Mouse (Mus musculus) neural tube, embryonic 15.5 days (tissue): ENCODE measurements around the gene Fam166b. TPM values are rescaled to one million over a fixed set of nuclear protein-coding genes. Genes with fewer than 3 reads are reported as not detected.

Source experiments
- ATAC-seq: fragments of 200-750 bp; cut with Nextera tagmentation; 2 replicates; pipeline ENCODE4 v1.8.0; 2017; ENCODE audit warnings: mild to moderate bottlenecking, moderate TSS enrichment, moderate library complexity; ENCODE audit not compliant: low FRiP score
- H3K27ac ChIP-seq: fragments of 300-500 bp; sonication (generic); replicated peaks from 2 replicates; pipeline ENCODE4 v1.5.1; 2015; ENCODE audit warnings: mild to moderate bottlenecking, inconsistent platforms
- H3K27me3 ChIP-seq: fragments of 300-500 bp; sonication (generic); replicated peaks from 2 replicates; pipeline ENCODE4 v1.6.1; 2015; ENCODE audit warnings: inconsistent platforms
- H3K36me3 ChIP-seq: fragments of 300-500 bp; sonication (generic); 2 replicates; pipeline ENCODE4 v1.6.1; 2015; ENCODE audit warnings: inconsistent platforms
- H3K4me1 ChIP-seq: fragments of 300-500 bp; sonication (generic); 2 replicates; pipeline ENCODE4 v1.6.1; 2015; ENCODE audit warnings: inconsistent platforms
- H3K4me2 ChIP-seq: fragments of 300-500 bp; sonication (generic); 2 replicates; pipeline ENCODE4 v1.6.1; 2015; ENCODE audit warnings: inconsistent platforms, mild to moderate bottlenecking, moderate library complexity
- H3K4me3 ChIP-seq: fragments of 300-500 bp; sonication (generic); replicated peaks from 2 replicates; pipeline ENCODE4 v1.5.1; 2015; ENCODE audit warnings: mild to moderate bottlenecking, inconsistent platforms
- H3K9ac ChIP-seq: fragments of 300-500 bp; sonication (generic); replicated peaks from 2 replicates; pipeline ENCODE4 v1.6.1; 2015; ENCODE audit warnings: mild to moderate bottlenecking, inconsistent platforms
- H3K9me3 ChIP-seq: fragments of 300-500 bp; sonication (generic); replicated peaks from 2 replicates; pipeline ENCODE4 v1.6.1; 2016; ENCODE audit warnings: inconsistent platforms
- WGBS: fragments of 180-500 bp; shearing (Covaris S2); methylation state at CpG from one replicate; pipeline ENCODE4 v1.1.7; 2015; ENCODE audit warnings: mixed read lengths; 5-methylcytosine and 5-hydroxymethylcytosine counted together
- polyA plus RNA-seq: library from polyadenylated mRNA; unstranded; fragments of >200 nt; fragmentation: Nextera tagmentation; extraction: Ambion mirVana; gene quantifications from 2 replicates; pipeline ENCODE4 v1.2.1, GENCODE M21; 2015

The Fam166b gene
- polyA plus RNA-seq, 1 experiment from 2014 or later: 2.6 TPM

DNA sequence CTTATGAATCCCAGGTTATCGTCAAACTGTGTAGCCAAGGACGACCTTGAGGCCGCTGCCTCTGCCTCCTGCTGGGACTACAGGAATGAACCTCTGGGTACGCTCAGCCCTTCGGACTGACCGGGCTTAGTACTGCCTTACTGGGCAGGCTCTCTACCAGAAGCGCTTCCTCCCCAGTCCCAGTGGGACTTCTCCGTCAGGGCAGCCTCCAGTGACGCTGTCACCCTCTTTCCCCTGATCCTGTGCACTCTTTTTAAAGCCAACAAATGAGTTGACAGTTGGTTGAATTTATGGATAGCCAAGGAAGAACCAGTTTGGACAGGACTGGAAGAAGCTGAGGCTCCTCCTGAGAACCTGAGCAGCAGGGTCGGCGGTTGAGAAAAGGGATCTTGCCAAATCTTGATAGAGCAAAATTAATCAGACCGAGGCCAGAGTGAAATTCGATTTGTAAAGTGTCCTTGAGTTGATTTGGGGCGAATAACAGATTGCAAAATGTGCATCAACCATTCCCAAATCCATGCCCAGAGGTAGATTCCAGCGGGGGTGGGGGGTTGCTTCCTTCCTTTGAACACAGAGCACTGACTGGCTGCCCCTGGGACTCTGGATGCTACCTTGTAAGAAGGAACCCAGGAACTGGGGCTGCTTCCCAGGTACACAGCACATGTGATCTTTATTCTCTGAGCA, 9.8 kb downstream of the Fam166b start:
- H3K27ac ChIP-seq: 0 out of 2 replicates have a peak overlapping the region, but pooled peaks have one; percentile 13
- peaks cover 28% of the 10 kb centered on the region for H3K4me1 ChIP-seq
- H3K9me3 ChIP-seq: no peaks in the 10 kb centered on the region
- no peak overlapping the region for H3K4me2 ChIP-seq
- 57% methylated on average over 15 of the region's 15 CpGs for WGBS
- peaks cover 23% of the 10 kb centered on the region for H3K27me3 ChIP-seq
- ATAC-seq: no peak
- peaks cover 81% of the 10 kb centered on the region for H3K36me3 ChIP-seq
- no peak overlapping the region for H3K4me3 ChIP-seq
- no peak overlapping the region for H3K9ac ChIP-seq

DNA sequence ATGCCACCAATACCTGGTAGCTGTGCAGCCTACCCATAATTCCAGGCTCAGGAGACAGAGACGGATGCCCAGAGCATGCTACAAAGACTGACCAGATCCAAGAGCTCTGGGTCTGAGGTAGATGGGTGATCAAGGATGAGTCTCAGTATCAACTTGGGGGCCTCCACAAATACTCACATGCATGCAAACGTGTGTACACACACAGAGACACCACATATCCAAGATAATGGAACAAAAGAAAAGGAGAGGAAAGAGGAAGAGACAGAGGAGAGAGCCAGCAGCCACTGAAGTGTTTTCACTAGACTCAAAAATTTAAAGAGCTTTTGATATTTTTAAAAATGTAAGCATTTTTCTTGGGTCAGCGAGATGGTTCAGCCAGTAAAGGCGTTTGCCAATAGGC, 10.5 kb downstream of the Fam166b start:
- peaks cover 75% of the 10 kb centered on the region for H3K36me3 ChIP-seq
- H3K9ac ChIP-seq: no peak overlapping the region

DNA sequence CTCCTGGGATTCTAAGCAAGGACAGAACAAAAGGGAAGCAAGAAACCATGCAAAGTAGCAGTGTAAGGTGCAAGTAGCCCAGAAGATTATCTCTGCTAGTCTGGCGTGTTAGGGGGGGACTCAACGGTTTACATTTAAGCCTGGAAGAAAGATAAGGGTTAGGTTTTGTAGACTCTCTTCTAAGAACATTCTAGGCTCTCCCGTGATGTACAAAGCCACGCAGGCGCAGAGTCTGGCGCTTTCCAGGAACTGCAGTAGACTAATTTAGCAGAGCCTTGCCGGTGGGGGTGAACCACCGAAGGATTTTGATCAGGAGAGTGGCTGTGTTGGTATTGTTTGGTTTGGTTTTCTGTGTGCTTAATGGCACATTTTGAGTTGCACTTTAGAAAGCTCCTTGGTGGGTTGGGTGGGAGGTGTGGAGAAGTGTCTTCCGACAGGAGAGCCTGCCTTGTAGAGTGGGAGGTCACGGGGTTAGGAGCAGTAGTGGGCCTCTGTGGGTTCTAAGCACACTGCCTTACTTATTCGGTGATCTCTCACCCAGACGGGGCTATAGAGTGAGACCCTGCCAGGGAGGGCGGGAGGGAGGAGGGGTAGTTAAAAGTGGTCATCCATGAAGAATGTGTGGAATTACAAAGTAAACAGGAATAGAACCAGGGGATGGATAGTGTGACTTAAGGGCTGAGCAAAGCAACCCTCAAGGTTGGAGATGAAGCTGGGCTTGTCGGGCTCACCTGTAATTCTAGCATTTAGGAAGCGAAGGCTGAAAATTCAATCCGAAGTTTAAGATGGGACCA, 11.5 kb downstream of the Fam166b start:
- 78% methylated on average over 16 of the region's 16 CpGs for WGBS
- no peak overlapping the region for H3K9ac ChIP-seq
- no peak overlapping the region for H3K4me3 ChIP-seq

More for the DNA sequence above, 10.5 kb downstream of the Fam166b start:
- Histone ChIP-seq H3K4me2 (no peak overlapping the region), H3K27me3 (peaks cover 16% of the 10 kb centered on the region), H3K4me1 (peaks cover 30% of the 10 kb centered on the region), H3K4me3 (no peak overlapping the region), H3K27ac (peak overlapping the region; percentile 13; the same call in 1 of the 2 replicates), H3K9me3 (no peaks in the 10 kb centered on the region)
- no peak for ATAC-seq
- WGBS: 79% methylated on average over 4 of the region's 4 CpGs

DNA sequence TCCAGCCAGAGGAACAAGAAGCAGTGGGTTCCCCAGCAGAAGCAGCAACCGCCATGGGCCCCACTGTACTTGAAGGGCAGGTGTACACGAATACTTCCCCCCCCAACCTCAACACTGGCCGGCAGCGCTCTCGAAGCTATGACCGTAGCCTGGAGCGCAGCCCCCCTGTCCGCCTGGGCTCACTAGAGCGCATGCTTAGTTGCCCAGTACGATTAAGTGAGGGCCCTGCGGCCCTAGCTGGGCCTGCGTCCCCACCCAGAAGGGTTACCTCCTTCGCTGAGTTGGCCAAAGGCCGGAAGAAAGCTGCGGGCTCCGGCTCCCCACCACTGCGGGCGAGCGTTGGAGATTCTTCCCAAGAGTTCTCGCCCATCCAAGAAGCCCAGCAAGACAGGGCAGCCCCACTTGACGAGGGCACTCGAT, 12.9 kb downstream of the Fam166b start:
- peaks cover 40% of the 10 kb centered on the region for H3K4me1 ChIP-seq

More for the DNA sequence above, 11.5 kb downstream of the Fam166b start:
- no peak for ATAC-seq
- H3K36me3 ChIP-seq: peaks cover 65% of the 10 kb centered on the region
- H3K27ac ChIP-seq: no peak overlapping the region
- no peak overlapping the region for H3K4me2 ChIP-seq
- H3K9me3 ChIP-seq: no peaks in the 10 kb centered on the region
- peaks cover 7% of the 10 kb centered on the region; the same call in 1 of the 2 replicates for H3K27me3 ChIP-seq
- H3K4me1 ChIP-seq: peaks cover 33% of the 10 kb centered on the region

DNA sequence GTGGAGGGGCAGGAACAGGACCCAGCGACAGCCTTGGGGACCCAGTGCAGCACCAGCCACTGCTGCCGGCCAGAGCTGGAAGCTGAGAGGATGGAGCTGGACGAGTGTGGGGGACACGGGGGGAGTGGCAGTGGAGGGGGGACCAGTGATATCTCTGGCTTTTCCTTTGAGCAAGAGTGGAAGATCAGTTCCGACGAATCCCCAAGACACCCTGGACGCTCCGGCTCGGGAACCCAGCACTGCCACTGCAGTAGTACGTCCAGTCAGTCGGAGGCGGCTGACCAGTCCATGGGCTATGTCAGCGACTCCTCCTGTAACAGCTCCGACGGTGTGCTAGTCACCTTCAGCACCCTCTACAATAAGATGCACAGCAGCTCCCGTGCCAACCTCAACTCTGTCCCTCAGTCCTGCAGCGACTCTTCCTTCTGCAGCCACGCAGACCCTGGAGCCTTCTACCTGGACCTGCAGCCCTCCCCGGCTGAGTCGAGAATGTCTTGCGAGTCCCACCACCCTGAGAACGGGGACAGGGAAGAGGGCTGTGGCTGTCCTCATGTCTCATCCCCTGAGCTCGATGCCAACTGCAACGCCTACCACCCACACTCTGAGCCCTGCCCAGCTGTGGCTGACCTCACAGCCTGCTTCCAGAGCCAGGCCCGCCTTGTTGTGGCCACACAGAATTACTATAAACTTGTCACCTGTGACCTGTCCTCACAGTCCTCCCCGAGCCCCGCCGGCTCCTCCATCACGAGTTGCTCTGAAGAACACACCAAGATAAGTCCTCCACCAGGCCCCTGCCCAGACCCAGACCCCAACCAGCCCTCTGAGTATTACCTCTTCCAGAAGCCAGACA, 13.5 kb downstream of the Fam166b start:
- Histone ChIP-seq H3K9ac (no peak overlapping the region), H3K4me2 (no peak overlapping the region), H3K36me3 (peaks cover 56% of the 10 kb centered on the region), H3K27ac (no peak overlapping the region), H3K9me3 (no peaks in the 10 kb centered on the region), H3K27me3 (no peaks in the 10 kb centered on the region), H3K4me3 (no peak overlapping the region), H3K4me1 (peaks cover 42% of the 10 kb centered on the region)
- ATAC-seq: no peak
- WGBS: 94% methylated on average over 29 of the region's 29 CpGs

More for the DNA sequence above, 12.9 kb downstream of the Fam166b start:
- H3K27ac ChIP-seq: no peak overlapping the region
- ATAC-seq: no peak
- H3K36me3 ChIP-seq: peaks cover 56% of the 10 kb centered on the region
- no peaks in the 10 kb centered on the region for H3K27me3 ChIP-seq
- H3K9ac ChIP-seq: no peak overlapping the region
- no peak overlapping the region for H3K4me2 ChIP-seq
- WGBS: 96% methylated on average over 22 of the region's 22 CpGs
- no peaks in the 10 kb centered on the region for H3K9me3 ChIP-seq
- no peak overlapping the region for H3K4me3 ChIP-seq

DNA sequence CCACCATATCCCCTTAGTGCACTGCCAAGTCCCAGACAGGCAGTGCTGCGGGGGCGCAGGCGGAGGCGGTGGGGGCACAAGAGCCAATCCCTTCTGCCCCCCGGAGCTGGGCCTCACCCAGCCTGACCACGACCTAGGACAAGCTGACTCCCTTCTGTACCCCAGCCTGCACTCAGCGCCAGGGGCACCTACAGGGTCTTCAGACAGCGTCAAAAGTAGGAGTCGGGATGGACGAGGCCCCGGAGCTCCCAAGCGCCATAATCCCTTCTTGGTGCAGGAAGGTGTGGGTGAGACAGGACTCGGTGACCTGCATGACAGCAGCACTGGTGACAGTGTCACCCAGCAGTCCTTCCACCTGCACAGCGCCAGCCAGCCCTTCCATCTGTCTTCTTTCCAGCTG, 14.2 kb downstream of the Fam166b start:
- no peaks in the 10 kb centered on the region for H3K9me3 ChIP-seq
- no peak overlapping the region for H3K9ac ChIP-seq
- ATAC-seq: 0 out of 2 replicates have a peak, but pooled peaks have one; percentile 4
- WGBS: 93% methylated on average over 14 of the region's 14 CpGs
- H3K4me1 ChIP-seq: peaks cover 43% of the 10 kb centered on the region
- no peak overlapping the region for H3K27ac ChIP-seq
- no peak overlapping the region for H3K4me3 ChIP-seq
- H3K36me3 ChIP-seq: peaks cover 52% of the 10 kb centered on the region
- H3K27me3 ChIP-seq: no peaks in the 10 kb centered on the region
- H3K4me2 ChIP-seq: no peak overlapping the region

DNA sequence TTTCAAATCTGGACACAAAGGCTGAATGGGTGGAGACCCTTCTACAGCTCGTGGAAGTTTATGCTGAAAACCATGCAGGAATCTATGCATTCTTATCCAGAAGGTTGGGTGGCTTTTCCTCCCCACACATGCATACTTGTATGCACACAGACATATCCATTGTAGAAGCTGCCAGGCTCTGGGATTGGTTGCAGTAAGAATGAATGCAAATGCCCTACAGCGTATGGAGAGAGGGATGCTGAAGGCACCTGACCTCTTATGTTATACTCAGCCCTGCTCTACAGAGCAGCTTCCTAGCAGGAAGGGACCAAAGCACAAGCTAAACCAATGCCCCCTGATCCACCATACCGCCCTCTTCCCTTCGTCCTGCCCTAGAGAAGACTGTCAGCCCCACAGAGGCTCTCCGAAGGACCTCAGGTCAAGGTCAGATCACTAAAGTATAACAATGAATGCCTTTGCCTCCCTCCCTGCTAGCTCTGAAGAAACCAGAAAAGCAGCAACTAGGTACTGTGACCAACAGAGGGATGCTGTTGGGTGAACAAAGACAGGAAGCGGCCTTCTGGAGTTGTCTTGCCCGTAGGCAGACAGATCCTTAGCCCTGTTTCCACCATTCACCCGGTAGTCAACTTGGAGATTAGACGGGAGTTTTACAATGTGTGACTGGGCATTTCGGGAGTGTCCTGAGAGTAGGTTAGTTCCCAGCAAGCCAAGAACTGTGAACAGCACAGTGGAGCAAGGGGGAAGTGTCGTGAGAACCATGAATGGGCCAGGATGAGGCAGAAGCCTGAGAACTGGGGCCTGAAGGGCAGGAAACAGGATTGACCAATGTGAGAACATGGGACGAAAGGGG, 21.6 kb downstream of the Fam166b start:
- Histone ChIP-seq H3K4me2 (peak overlapping the region; percentile 81), H3K9me3 (no peaks in the 10 kb centered on the region), H3K27me3 (no peaks in the 10 kb centered on the region), H3K27ac (peak overlapping the region; percentile 99), H3K9ac (peak overlapping the region; percentile 89), H3K4me3 (peak overlapping the region; percentile 70), H3K36me3 (no peaks in the 10 kb centered on the region; the same call in 1 of the 2 replicates), H3K4me1 (peaks cover 53% of the 10 kb centered on the region)
- peak; percentile 70 for ATAC-seq
- 47% methylated on average over 12 of the region's 12 CpGs for WGBS

DNA sequence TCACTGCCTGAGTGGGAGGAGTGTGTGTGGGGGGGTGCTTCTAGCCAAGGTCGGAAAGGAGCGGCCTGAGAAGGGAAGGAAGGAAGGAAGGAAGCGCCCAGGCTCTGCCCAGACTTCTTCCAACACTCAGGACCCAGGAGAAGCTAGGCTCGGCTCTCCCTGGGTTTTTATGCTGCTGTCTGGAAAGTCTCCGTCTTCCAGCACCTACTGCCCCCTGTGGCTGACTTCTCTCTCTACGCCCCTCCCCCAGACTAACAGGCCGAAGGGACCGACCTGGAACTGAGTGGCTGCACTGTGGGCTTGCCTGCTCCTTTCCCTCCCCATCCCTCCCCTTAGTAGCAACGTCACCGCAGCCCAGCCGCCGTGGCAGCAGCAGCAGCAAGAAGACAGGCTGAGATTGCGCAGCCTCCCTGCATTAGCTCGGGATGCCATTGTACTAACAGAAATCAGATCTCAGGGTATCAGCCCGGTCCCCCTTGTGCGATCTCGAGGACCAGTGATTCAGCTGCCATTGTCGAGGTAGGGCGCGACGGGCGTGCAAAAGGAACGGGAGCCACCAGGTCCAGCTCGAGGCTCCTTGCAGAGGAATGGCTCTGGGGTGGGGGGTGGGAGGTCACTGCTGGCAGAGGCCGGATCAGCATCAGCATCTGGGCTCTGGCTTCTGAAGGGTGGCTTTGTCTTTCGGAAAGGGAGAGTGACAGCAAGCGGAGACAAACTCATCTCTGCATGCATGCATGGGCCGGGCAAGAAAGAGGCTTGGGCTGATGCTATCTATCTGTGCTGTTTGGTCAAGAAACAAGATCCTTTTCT, 22.6 kb downstream of the Fam166b start:
- Histone ChIP-seq H3K9me3 (no peaks in the 10 kb centered on the region), H3K27ac (peak overlapping the region; percentile 99), H3K36me3 (no peaks in the 10 kb centered on the region), H3K27me3 (no peaks in the 10 kb centered on the region), H3K4me1 (peaks cover 51% of the 10 kb centered on the region), H3K4me3 (peak overlapping the region; percentile 70), H3K4me2 (peak overlapping the region; percentile 81), H3K9ac (peak overlapping the region; percentile 89)
- peak; percentile 95 for ATAC-seq
- 2% methylated on average over 28 of the region's 28 CpGs for WGBS

DNA sequence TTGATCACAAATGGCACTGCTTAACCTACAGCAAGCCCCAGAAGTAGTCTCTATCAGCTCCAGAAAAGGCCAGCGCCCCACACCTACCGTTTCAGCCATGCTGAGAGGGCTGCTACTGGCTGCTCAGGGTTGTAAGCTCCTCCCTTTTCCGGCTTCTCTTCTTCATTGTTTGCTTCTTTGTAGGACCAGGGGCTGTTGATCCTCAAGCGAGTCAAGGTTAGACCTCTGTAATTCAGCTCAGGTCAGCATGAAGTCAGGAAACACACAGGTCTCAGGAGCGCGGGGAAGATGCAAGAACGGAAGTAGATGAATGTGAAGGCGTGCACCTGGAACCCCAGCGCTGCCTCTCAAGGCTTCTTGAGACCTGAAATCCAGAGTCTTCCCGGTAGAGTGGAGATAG, 24.2 kb downstream of the Fam166b start:
- Histone ChIP-seq H3K9me3 (no peaks in the 10 kb centered on the region), H3K4me3 (no peak overlapping the region), H3K36me3 (no peaks in the 10 kb centered on the region), H3K9ac (no peak overlapping the region), H3K27me3 (no peaks in the 10 kb centered on the region), H3K27ac (no peak overlapping the region), H3K4me2 (no peak overlapping the region), H3K4me1 (peaks cover 51% of the 10 kb centered on the region)
- ATAC-seq: no peak
- 87% methylated on average over 10 of the region's 10 CpGs for WGBS

DNA sequence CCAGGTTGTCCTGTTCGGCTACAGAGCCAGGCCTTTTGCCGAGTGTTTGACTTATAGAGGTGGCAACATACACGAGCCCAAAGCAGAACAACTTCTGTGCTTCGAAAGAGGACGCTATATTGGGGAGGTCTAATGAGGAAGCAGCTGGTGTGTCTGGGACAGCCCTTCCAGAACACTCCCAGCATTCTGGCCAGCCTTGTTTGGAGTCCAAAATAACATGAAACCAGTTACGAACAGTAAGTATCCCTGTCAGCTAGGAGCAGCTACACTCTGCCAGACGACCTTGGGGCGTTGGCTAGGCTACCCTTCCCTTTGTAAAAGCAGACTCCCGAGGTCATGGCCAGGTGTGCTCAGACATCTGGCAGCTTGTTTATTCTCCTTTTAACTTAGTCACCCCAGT, 26.7 kb downstream of the Fam166b start:
- Histone ChIP-seq H3K9me3 (no peaks in the 10 kb centered on the region), H3K27ac (no peak overlapping the region), H3K9ac (no peak overlapping the region), H3K4me2 (no peak overlapping the region), H3K4me1 (peaks cover 46% of the 10 kb centered on the region), H3K4me3 (no peak overlapping the region), H3K36me3 (no peaks in the 10 kb centered on the region), H3K27me3 (no peaks in the 10 kb centered on the region)
- 84% methylated on average over 9 of the region's 9 CpGs for WGBS
- ATAC-seq: no peak
